Mouse (Mus musculus) cerebellum, adult 2 months (tissue): ENCODE data around the gene Plrg1.

Experiments
- CTCF ChIP-seq: fragments of 200-500 bp; IDR thresholded peaks from 2 replicates; pipeline ENCODE4 v1.5.1; 2011; ENCODE audit warnings: low read depth, mild to moderate bottlenecking, control low read depth, low read length, moderate library complexity, borderline replicate concordance; ENCODE audit not compliant: insufficient read depth
- POLR2A ChIP-seq: fragments of 200-500 bp; IDR thresholded peaks from 2 replicates; pipeline ENCODE4 v1.6.1; 2011; ENCODE audit warnings: low read length, control low read depth, borderline replicate concordance; ENCODE audit not compliant: insufficient read depth

- TF ChIP-seq CTCF (no peak), POLR2A (no peak)
Measured at GRCm38 (mm10) chr3:83046649-83047048, 8.7 kb upstream of the Plrg1 start.
